Mouse (Mus musculus): ENCODE results near the gene Zfp784.
A peak's percentile ranks its signal among the peaks of the same experiment; 100 is the strongest.
"Not testable (repeated sequence)": the region's sequence is repeated elsewhere in the genome, so short reads cannot be mapped to it uniquely, and the experiment has no call there.

The Zfp784 gene

GRCm38 (mm10) chr7:5038109-5038732, at the start of gene Zfp784:
TSS of gene Zfp784 (minus strand) at chr7:5038446.
- DNase-seq = peak; percentile 100

DNA sequence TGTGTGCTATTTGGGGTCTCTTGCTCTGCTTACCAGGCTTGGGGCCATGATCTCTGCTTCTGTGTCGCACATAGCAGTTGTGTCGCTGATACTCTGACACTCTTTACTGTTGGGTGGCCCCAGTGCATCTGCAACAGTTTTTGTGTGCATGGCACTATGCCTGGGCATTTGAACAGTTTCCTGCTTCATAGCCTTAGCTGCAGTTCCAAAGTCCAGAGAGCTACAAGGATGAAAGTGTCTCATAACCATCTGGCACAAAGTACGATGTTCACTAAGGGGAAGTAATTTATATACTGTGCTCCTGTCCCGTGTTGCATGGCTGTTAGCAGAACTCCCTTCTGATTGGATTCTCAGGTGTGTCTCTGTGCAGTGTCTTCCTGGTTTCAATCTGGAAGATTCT, 49.6 kb upstream of the Zfp784 start:
- DNase-seq = peak; percentile 76

GRCm38 (mm10) chr7:5086921-5087440, 48.7 kb upstream of the Zfp784 start:
- peak; percentile 89 for DNase-seq

- DNase-seq = peak; percentile 79
These were observed 47.3 kb upstream of the Zfp784 start for GRCm38 (mm10) chr7:5085512-5085911.

DNA sequence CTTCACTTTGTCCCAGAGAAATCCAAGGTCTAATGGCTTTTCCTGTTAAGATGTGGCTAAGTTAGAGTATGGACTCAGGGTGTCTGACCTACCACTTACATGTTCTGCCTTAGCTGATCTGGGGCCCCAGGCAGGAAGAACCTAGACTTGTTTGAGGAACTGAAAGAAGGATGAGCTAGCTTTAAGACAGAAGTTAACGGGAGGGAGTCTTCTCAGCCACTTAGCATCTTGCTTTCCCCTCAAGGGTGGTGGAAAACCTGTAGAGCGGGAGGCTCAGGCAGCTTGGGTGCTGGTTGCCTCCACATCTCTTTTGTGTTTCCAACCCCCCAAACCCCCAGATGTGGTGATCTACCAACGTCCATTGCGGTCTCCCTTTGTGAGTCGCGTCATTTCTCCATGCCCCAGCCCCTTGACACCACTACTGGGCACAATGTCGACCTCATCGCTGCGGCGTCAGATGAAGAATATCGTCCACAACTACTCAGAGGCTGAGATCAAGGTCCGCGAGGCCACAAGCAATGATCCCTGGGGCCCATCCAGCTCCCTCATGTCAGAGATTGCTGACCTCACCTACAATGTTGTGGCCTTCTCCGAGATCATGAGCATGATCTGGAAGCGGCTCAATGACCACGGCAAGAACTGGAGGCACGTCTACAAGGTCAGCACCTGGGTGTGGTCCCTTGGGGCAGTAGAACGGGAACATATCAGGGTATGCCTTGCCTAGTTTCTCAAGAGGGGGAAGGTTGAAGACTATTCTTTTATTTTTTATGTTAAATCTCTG, 45.3 kb upstream of the Zfp784 start:
- DNase-seq = peak; percentile 92

DNA sequence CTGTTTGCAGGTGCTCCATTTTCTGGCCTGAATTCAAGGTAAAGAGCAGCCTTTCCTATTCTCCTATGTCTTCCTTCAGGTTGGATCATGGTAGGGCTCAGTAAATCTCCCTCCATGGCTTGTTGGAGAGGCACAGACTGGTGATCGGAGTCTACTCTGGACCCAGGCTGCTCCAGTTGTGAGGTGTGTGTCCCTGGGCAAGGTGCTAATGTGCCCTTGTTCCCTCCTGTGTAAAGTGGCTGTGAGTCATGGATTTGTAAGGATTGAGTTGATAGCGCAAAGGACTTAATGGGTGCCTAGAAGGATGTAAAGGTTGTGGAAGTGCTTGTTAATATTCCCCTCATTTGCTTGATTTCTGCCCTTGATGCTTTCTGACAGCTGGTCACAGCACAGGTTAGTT, 43.7 kb upstream of the Zfp784 start:
- no peak for DNase-seq

GRCm38 (mm10) chr7:5081241-5081640, 43.0 kb upstream of the Zfp784 start:
- no peak for DNase-seq

DNA sequence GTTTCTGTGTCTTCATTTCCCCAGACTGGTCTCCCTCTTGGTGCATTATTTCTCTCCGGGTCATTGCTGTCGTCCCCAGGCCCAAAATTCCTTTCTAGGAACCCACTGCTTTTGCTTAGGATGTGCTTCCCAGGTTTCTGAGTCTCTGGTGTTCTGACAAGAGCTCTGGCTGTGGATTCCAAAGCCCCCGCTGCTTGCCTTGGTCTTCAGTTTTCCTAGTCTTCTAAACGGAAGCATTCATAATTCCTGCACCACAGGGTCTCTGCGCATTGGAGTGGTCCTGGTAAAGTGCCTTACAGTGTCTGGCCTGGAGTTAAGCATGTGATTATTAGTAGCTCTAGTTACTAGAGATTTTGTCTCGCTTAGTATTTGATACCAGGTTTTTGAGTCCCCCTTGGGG, 42.6 kb upstream of the Zfp784 start:
- no peak for DNase-seq

DNA sequence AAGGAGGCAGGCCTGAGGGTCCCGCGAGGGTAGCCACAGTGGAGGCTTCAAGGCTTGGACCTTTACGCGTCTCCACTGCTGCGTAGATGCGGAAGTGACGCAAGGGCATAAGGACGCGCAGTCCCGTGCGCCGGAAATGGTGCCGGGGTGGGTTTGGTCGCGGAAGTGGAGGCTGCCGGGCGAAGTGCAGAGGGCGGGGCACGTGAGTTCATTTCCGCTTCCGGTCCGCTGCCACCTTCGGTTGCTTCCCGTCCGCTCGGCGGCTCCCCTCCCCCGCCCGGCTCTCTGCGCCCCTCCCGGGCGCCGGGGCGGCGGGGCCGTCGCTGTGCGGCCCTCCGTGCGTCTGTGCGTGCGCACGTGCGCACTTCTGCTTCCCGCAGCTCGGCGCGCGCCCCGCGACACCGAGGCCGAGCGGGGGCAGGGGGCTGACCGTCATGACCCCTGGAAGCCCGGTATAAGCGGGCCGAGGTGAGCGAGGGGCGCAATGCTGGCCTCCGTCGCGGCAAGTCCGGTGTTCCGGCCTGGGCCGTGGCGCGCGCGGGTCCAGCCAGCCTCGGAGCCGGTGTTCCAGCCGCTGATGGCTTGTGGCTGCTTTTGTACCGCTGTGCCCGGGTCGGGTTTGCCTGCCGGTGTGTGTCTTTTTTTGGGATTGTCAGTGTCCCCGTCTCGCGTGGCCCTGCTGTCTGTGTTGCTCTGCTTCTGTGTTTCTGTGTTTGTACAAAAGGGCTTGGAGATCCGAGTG, 41.9 kb upstream of the Zfp784 start, which contains the start of gene Epn1:
Epn1 (plus strand) TSS at position 226 of the 742 bp plus-strand sequence.
- peak; percentile 99 for DNase-seq

DNA sequence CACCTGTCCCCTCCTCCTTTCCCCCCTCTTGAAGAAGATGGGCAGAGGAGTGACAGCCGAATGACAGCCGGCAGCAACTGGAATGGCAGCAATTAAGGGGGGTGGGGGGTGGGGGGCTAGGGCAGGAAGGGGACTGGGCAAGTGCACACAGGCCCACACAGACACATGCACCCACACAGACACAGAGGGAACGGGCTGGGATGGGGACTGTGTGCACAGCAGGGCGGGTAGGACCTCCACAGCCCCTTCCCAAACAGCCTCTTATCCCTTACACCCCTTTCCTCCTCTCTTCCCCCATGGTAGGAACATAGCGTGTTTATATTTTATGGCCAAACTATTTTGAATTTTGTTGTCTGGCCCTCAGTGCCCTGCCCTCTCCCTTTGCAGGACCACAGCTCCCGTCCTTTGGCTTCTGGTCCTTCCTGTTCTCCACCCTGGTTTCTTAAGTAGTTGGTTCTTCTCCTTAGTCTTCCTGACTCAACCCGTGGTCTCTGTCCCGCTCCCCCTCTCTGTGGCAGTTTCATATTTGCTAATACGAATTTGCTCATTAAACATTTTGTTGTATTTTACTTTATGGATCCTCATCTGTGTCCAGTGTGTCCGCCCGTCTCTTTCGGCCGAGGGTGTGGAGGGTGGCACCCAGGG, 41.2 kb upstream of the Zfp784 start:
- DNase-seq = not testable (repeated sequence)

GRCm38 (mm10) chr7:5076931-5077330, 38.7 kb upstream of the Zfp784 start:
- DNase-seq = no peak

DNA sequence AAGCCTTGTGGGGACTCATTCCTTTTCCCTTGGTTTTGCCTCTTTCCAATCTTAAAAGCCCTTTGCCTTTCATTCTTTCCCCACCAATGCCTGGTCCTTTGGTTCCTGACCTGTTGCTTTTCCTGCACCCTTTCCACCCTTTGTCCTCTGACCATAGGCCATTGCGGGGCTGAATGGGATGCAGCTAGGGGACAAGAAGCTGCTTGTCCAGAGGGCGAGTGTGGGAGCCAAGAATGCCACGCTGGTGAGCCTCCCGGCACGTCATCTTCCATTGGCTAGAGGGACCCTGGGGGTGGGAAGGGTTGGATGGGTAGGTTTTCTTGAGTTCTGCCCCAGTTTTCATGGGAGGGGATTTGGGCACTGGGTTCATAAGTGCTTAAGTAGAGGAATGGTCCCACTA, 36.7 kb upstream of the Zfp784 start:
- no peak for DNase-seq

DNA sequence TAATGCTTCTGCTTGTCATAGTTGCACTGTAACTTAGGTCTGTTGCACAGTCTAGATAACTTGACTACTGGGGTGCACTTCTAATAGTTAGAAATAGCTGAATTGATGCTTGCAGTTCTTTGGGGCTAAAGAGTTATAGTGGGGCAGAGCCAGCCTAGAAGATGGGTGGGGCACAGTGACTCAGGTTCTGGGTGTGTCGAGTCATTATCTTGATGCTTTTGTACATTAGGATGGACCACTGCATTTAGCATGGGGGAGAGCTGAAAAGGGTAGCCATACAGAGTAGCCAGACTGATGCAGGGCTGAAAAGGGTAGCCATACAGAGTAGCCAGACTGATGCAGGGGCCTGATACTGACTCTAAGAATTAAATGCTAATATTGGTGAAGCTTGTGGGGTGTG, 35.3 kb upstream of the Zfp784 start:
- DNase-seq = no peak

DNA sequence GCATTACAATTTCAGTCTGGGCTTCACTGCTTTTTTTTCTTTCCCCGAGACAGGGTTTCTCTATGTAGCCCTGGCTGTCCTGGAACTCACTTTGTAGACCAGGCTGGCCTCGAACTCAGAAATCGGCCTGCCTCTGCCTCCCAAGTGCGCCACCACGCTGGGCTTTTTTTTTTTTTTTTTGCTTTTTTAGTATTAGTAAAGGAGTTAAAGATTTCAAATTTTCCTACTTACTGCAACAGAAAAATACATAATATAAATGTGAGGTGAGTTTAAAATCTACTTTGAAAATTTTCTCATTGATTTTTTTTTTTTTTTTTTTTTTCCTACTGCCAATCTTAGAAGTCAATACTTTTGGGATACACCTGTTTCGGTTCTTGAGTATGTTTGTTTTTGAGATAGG, 26.6 kb upstream of the Zfp784 start:
- DNase-seq = no peak

GRCm38 (mm10) chr7:5062360-5063001, 24.2 kb upstream of the Zfp784 start:
- DNase-seq = no peak

DNA sequence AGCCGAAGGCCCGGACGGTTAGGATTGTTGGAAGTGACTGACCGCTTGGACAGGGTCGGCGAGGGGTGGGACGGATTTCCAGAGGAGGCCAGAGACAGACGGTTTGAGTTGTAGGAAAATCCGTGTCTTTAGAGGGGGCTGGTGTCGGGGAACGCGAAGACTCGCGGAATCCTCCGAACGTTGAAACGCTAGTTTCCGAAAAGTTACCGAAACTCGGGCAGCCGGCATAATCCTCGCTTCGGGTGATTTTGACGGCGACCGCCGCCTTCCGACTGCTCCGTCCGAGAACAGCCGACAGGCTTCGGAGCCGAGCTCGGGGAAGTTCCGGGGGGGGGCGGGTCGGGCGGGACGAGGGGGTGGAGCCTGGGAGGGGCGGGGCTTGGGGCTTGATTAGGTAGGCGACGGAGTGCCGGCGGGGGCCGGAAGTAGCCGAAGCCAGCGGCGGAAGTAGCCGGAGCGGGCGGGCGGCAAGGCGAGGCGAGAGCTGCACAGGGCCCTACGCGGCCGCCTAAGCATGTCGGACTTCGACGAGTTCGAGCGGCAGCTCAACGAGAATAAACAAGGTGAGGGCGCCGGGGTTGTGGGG, 23.6 kb upstream of the Zfp784 start, which contains the start of gene U2af2:
U2af2 (plus strand) TSS at position 370 of the 586 bp plus-strand sequence.
- peak; percentile 99 for DNase-seq

- peak; percentile 100 for DNase-seq
These were observed 22.9 kb upstream of the Zfp784 start for GRCm38 (mm10) chr7:5060944-5061773.

GRCm38 (mm10) chr7:5060239-5060731, 22.0 kb upstream of the Zfp784 start:
- peak; percentile 98 for DNase-seq

GRCm38 (mm10) chr7:5059421-5059820, 21.2 kb upstream of the Zfp784 start:
- peak; percentile 94 for DNase-seq

- DNase-seq = peak; percentile 84
These were observed 20.4 kb upstream of the Zfp784 start for GRCm38 (mm10) chr7:5058631-5059030.

DNA sequence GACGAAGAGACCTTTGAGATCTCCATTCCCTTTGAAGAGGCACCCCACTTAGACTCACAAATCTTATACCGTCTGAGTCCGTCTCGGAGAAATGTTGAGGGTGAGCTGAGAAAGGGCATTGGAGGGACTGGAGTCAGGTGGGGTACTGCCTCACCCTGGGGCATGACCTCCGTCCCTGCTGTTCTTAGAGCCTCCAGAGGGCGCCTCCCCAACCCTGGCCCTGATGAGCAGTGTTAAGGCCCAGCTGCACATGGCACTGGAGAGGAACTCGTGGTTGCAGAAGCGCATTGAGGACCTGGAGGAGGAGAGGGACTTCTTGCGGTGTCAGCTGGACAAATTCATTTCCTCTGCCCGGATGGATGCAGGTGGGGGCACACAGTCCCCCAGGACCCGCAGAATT, 19.6 kb upstream of the Zfp784 start:
- peak; percentile 94 for DNase-seq

Measured in heart, adult 11 months (tissue).